Mouse (Mus musculus) cerebellum, adult 9-10 months (tissue): ENCODE results near the gene Mrps27.

ENCODE experiments used
- DNase-seq: peaks from one replicate; pipeline ENCODE4 v3.0.0; 2022

Mrps27 gene

GRCm38 (mm10) chr13:99352758-99353489, 8.3 kb downstream of the Mrps27 start:
- DNase-seq = peak; percentile 97

DNA sequence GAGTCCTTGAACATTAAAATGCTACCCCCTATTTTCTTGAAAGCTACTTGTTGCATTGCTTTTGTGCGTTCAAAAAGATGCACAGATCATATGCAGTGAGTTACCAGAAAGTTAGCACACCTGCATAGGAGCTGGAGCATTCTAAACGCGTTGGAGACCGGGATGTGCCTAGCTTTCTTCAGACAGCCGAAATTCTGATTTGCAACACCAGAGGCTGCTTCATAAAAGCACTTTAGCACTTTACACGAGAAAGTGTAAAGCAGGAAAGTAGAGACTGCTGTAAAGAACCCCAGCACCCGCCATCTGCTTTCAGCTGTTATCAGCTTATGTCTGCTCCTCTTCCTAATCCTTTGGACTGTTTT, 8.9 kb downstream of the Mrps27 start:
- no peak for DNase-seq

DNA sequence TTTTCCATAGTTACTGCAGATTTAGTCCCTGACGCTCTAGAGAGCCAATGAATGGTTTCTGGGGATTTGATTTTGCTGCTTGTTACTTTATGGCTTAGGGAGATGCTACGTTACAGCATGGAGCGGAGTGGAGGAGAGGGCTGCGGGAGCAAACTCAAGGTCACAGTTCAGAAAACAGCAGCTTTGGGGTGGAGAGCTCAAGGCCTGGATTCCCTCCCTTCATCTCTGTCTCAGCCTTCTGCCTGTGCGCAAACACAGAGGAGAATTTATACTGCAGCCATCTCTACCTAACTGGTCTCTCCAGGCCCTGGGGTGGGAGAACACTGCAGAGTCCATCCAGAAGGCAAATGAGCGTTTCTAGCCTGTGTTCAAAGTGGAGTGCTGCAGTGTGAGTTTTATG, 10.5 kb downstream of the Mrps27 start:
- DNase-seq = no peak

DNA sequence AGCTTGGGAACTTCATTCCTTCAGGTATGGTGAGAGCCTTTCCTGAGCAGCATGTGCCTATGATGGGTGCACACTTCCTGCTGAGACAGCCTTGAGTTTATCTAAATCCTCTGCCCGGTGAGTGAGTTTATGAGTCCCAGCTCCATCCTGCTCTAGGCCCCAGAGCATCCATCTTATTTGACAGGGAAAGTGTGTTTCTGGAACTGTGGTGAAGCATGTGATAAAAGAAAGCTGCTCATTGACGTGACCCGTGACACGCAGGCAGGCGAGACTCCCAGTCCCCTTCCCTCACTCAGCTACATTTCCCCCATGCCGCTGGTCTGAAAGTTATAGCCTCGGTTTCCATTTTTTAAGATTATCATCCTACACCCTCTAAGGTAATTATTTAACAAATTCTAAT, 11.3 kb downstream of the Mrps27 start:
- no peak for DNase-seq

DNA sequence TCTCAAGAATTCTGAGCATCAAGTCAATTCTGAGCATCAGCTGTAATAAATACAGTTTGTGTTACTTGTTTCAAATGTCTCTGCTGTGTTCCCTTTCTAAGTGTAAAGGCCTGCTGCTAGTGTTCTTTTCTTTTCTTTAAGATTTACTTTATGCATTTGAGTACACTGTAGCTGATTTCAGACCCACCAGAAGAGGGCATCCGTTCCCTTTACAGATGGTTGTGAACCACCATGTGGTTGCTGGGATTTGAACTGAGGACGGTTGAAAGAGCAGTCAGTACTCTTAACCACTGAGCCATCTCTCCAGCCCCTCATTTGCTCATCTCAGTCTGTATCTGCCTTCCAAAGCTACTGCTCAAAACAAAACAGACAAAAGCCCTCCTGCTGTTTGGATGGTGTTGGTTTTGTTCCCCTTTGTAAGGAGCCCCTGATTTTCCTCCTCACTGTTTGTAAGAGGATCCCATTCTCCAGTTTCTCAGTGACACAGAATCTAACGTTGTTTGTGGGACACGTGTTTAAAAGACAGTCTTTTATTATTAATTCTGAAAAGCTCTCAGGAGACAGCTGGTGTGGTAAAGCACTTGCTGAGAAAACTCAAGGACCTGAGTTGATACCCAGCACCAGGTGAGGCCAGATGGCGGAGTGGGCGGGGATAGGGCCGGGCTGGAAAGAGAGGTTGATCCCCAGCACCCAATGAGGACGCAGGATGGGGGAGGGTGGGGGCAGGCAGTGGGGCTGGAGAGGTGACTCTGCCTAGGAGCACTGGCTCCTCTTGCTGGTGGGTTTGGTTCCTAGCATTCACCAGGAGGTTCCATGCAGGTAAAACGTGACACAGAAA, 12.1 kb downstream of the Mrps27 start:
- DNase-seq = no peak

DNA sequence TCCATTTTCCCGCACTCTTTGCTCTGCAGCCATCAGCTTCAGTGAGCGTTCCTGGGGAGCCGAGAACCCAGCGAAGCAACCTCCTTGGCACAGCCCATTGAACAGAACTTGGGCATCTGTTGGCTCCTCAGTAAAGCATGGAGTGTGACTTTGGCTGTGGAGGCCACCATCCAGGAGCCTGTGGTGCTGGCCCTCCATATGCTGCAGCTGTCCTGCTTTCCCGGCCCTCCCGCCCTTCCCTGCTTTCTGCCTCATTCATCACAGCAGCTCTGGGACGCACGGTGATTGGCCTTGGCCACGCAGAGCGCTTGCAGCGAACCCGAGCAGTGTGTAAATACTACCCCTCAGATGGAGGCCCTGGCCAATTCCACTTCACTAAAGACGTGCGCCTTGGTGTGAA, 14.3 kb downstream of the Mrps27 start:
- peak; percentile 86 for DNase-seq

DNA sequence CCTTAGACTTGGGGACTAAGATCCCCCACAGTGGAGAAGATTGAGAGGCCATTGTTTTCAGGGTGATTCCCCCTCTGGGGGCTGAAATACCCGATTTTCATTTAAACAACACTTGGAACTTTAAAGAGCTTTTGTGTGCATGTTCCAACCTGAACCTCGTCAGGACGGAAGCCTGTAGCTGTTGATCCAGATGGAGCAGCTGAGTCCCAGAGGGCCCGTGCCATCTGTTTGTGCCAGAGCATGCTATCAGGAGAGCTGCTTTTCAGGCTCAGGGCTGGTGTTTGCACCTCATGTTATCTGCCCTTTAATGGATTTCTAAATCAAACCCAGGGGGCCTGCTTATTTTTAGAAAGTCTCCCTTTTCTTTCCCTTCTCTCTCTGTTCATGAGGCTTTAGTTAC, 19.3 kb downstream of the Mrps27 start:
- DNase-seq = no peak

- DNase-seq = no peak
These were observed 22.0 kb downstream of the Mrps27 start for GRCm38 (mm10) chr13:99366422-99367175.

- DNase-seq = peak; percentile 71
These were observed 23.1 kb downstream of the Mrps27 start for GRCm38 (mm10) chr13:99367554-99368174.

GRCm38 (mm10) chr13:99369103-99369502, 24.5 kb downstream of the Mrps27 start:
- DNase-seq = peak; percentile 83

GRCm38 (mm10) chr13:99371285-99371684, 26.7 kb downstream of the Mrps27 start:
- DNase-seq = no peak

DNA sequence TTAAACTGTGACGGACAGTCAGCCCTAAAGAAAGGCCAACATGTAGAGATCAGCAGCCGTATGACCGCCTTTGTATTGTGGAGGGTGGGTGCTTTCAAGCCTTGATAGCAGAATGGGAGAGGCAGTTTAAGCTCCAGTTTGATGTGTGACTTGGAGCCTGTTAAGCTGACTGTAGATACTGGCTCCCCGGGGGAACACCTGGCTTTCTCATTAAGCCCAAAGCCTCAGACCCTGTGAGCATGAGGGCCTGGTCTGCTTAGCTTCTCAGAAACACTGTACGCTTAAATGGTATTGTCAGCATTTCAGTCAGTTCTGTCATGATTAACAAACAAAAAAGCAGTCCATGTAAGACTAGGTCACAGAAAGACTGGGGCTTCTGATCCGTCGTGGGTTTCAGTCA, 29.1 kb downstream of the Mrps27 start:
- no peak for DNase-seq

GRCm38 (mm10) chr13:99374191-99374590, 29.6 kb downstream of the Mrps27 start:
- no peak for DNase-seq

DNA sequence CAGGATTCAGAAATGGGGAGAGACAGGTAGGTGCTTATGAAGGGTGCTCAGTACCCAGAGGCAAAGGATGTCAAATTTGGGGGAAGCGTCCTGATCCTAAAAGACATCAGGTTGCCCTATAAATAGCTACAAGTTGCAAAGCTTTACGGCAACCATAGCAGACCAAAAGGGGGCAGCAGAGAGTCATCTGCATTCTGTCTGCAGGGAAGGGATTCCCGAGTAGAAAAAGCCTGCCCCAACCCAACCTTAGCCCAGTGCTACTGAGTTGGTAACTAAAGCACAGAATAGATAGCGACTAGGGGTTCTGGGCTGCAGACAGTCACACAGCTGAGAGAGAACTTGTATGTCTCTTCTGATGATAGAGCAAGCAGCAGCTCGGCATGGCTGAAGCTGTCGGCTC, 31.0 kb downstream of the Mrps27 start:
- peak; percentile 91 for DNase-seq

DNA sequence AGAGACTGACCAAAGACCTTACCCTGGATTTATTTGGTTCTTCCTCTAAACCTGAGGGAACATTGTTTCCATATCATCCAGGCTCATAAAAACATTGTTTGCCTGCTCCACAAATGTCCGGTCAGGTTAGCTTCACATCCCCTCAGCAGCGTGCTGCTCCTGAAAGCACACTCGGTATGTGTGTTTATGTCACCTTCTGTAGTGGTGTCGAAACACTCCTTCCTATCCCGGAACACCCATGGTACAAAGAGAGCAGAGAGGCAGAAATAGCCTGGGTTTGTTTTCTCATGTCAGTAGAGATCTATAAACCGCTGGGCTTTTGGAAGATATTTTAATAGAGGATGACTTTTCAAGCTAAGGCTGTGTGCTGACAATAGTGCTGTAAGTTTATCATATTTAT, 32.5 kb downstream of the Mrps27 start:
- no peak for DNase-seq

GRCm38 (mm10) chr13:99378223-99378622, 33.6 kb downstream of the Mrps27 start:
- no peak for DNase-seq

DNA sequence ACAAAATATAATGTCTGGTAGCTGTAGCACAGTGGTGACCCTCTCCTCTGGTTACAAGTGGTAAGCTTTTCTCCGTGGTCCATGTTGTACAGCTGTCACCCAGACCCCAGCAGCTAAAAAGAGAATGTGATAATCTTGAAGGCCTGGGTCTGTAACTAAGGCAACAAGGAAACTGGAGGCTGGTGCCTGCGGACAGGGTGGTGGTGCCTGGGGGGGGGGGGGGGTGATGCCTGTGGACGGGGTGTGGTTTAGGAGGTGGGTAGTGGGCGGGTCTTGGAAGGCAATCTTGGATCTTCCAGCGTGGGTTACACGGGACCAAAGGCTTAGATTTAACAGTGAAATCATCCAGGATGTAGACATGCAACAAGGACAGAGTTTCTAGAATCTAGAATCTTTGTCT, 37.8 kb downstream of the Mrps27 start:
- no peak for DNase-seq

GRCm38 (mm10) chr13:99384555-99385203, 40.1 kb downstream of the Mrps27 start:
- DNase-seq = no peak

DNA sequence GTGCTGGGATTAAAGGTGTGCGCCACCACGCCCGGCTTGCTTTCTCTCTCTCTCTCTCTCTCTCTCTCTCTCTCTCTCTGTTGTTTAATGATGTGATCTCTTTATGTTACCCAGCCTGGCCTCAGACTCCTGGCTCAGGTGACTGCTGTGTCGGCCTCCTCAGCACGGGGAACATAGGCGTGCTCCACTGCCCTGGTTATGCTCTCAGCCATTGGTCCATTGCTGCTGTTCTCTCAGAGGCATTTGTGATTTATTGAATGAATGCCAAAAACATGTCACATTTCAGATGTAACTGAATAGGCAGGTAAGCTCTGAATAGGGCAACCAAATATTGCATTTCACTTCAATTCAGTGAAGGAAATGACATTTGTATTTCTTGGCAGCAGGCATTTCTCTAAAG, 41.3 kb downstream of the Mrps27 start:
- DNase-seq = no peak

DNA sequence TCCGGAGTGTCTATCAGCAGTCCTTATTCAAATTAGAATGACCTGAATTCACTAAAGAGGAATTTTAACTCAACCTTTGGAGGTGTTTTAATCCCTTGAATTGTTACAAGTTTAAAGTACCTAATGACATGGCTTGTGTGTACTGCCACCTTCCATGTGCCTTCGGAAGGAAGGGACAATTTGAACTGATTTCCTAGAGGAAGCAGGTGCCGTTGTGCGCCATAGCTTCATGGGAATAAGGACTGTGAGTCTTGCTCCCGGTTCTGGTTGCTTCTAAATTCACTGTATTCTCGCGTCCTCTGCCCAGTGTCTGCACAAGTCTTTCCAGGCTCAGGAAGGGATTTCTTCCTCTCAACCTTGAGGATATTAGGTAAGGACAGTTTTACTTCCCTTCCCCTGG, 41.8 kb downstream of the Mrps27 start:
- no peak for DNase-seq

DNA sequence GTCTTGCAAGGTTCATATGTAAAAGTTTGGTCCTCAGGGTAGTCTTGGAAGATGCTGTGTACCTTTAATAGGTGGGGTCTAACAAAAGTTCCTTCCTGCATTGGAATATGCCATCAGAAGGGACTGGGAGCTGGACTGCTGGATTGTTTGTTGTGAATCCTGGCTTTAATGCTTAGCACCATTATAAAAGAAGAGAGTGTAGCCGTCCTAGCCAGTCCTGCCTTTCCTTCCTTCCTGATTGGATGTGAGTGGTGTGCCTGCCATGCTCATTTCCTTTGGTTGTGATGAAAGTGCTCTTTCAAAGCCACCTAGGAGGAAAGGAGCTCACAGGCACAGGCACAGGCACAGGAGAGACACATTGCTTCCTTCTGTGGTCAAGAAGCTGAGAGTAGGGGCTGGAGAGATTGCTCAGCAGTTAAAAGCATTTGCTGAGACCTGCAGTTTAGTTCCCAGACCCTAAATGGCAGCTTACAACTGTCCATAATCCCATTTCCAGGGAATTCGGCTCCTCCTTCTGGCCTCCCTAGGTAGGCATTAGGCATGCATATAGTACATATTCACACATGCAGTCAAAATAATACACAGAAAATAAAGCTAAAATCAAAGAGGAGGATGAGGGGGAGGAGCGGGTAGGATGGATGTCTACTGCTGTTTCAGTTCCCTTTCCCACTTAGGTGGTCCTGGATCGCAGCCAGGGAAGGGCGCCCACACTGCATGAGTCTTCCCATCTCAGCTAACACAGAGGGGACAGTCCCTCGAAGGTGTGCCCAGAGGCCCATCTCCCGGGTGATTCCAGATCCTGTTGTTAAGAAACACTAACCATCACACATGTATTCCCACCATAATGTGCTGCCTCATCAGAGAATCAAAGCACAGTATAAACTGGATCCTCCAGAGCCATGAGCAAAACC, 43.6 kb downstream of the Mrps27 start:
- no peak for DNase-seq

GRCm38 (mm10) chr13:99391417-99391816, 46.8 kb downstream of the Mrps27 start:
- peak; percentile 79 for DNase-seq
